Mouse (Mus musculus): ENCODE results near the gene Stk38.

DNA sequence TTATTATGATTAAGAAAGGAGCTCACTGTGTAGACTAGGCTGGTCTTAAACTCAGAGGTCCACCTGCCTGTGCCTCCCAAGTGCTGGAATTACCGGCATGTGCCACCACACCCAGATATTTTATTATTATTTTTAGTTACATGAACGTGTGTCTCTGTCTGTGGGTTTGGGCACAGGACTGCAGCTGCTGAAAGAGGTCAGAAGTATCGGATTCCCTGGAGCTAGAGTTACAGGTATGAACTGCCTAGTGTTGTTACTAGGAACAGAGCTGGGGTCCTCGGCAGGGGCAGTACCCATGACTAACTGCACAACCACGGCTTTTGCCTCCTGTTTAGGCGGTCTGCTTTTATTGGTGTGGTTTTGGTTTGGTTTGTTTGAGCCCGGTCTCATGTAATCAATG lies 48.4 kb upstream of the Stk38 start:
- TF ChIP-seq GATA1 (IDR thresholded peaks at IDR 0.05; ENCODE audit: low read length) (no peak), TAL1 (IDR thresholded peaks at IDR 0.05; ENCODE audit: low read length) (no peak)
